Mouse (Mus musculus) left cerebral cortex, postnatal 14 days (tissue): Measurements from ENCODE around the gene Casz1. TPM values are rescaled to one million over a fixed set of nuclear protein-coding genes. Genes with fewer than 3 reads are reported as not detected.

ENCODE experiments used
- DNase-seq, 2 experiments: peaks; one replicate each; pipeline ENCODE4 v3.0.0; 2021 to 2022; ENCODE audit warnings: low spot score in 2 of 2, mixed read lengths in 1 of 2
- intact Hi-C: fragments of 180-260 bp; cut with DNase I; formaldehyde crosslinking; loops from one replicate; pipeline ENCODE4 v1.15.1; 2025
- total RNA-seq, 2 experiments: library from RNA; stranded (reverse); gene quantifications; 2 replicates each; pipeline ENCODE4 v1.2.3; 2021

The Casz1 gene
- total RNA-seq, 2 experiments from 2014 or later, result 1.1 to 1.6 TPM

DNA sequence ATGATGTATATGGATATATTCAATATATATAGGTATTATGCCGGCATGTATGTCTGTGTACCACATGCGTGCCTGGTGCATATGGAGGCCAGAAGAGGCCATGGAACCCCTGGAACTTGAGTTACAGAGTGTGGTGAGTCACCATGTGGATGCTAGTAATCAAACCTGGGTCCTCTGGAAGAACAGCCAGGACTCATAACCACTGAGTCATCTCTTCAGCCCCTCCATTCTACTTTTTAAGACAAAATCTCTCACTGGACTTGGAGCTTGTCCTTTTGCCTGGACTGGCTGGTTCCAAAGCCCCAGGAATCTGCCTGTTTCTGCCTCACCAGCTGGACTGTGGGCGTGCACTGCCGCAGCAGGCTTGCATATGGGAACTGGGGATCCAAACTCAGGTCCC is 66.3 kb downstream of the Casz1 start:
- DNase-seq, result no peak
- intact Hi-C loops, result no loop called here

GRCm38 (mm10) chr4:148871751-148872334 is 67.6 kb downstream of the Casz1 start:
- peak; percentile 21 to 29 for DNase-seq
- intact Hi-C loops, result no loop called here

GRCm38 (mm10) chr4:148872372-148872771 is 68.1 kb downstream of the Casz1 start:
- no peak for DNase-seq
- intact Hi-C loops, result no loop called here

- DNase-seq, result no peak
- intact Hi-C loops, result no loop called here
These were observed 68.6 kb downstream of the Casz1 start for GRCm38 (mm10) chr4:148872783-148873182.

DNA sequence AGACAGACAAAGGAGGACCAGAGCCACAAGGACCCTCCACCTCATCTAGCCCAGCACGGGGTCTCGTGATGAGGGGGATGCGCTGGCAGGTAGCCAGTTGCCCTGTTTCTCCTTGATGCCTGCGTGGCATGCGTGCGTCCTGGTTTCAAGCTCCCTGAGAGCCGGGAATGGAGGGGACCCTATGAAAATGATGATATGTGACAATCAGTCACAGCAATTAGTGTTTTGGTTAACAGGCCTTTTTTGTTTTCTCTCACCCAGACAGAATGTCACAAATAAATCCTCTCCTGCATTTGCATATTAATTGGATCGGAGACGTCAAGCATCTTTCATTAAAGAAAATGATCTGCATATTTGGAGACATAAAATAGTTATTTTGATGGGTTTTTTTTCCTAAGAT is 71.9 kb downstream of the Casz1 start:
- no peak for DNase-seq
- intact Hi-C loops, result no loop called here

- intact Hi-C loops, result no loop called here
- DNase-seq, result no peak
These were observed 72.6 kb downstream of the Casz1 start for GRCm38 (mm10) chr4:148876867-148877266.

DNA sequence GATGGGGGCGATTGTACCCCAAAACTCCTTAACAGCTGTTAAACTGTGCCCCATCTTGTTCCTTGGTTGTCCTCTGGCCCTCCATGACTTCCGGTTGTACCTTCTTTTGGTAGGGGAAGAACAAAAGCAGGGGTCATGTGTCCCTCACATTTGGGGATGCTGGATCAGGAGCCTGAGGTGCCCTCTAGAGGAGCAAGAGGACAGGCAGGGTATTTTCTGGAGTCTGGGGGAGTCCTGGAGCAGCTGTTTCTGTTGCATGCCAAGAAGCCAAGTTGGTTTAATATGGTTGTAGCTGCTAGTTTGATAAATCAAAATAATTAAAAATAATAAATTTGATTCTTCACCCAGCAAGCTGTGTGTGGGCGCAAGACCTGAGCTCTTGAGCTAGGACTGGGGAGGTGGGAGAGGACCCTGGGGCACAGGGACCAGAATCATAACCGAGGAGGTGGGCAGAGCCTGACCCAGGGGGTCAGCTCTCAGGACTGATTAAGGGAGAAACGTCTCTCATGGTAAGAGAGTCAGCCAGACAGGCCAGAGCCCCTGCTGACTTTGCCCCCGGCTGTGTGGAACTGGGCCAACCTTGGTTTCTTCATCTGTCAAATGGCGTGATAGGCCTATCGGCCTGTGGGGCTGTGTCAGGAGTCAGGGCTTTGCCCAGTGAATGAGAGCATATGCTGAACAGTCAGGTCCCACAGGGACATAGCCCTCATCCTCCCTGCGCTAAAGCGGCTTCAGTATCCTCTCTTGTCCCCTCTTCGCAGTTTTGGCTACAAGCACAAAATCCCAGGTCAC is 74.2 kb downstream of the Casz1 start:
- intact Hi-C loops, result no loop called here
- no peak for DNase-seq

DNA sequence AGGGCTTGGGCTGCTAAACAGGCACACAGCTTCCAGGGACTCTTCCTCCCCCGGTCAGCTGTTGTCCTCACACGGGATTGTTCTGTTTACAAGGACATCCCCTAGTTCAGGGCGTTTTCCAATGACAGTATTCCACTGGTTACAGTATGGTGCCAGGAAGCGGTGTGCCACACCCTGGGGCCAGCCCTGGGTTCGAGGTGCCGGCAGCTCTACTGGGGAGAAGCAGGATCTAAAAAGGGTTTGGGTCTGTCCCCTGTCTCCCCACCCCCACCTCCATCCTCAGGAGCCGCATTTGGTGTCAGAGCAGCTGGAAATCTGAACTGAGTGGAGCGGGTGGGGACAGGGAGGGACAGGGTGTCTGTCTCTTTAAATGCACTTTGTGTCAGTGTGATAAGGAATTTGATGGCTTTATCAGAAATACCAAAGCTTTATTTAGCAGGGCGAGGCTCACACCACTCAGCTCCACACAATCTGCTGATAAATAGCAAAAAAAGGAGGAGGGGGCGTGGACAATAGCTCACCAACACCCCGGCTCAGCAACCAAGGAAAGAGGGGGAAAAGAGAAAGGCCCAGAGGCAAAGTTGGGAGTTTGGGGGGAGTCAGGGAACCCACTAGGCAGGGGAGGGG is 74.9 kb downstream of the Casz1 start:
- DNase-seq, result no peak
- intact Hi-C loops, result no loop called here

- DNase-seq, result no peak
- intact Hi-C loops, result no loop called here
These were observed 75.4 kb downstream of the Casz1 start for GRCm38 (mm10) chr4:148879631-148880030.

DNA sequence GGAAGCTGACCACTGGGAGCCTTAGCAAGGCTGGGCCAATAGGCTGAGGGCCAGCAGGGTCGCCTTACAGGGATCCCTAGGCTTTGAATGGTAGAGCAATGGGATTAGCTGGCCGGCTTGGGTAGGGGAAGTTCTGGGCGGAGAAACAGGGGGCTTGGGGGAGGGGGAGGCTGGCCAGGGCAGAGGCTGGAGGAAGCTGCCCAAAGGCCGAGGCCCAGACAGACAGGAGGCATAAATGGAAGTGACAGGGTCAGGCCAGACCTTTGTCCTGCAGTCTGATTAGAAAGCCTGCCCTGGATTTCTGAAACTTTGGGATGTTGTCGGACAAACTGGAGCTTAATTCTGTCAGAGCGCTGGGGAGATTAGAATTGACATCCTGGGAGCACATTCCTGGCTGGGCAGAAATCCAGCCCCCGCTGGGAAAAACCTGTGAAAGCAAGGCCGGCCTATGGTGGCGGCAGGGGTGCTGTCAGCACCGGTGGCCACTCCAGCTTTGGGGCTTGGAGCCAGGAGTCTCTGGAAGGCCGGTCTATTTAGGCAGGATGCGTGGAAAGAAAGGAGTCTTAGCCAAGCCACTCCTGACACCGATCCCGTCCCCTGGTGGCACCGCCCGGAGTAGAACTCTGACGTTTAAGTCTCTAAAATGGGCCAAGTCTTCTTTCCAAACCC is 76.9 kb downstream of the Casz1 start:
- intact Hi-C loops, result no loop called here
- DNase-seq, result no peak

GRCm38 (mm10) chr4:148881838-148882237 is 77.6 kb downstream of the Casz1 start:
- intact Hi-C loops, result no loop called here
- DNase-seq, result no peak

GRCm38 (mm10) chr4:148882360-148882929 is 78.2 kb downstream of the Casz1 start:
- intact Hi-C loops, result no loop called here
- no peak for DNase-seq

DNA sequence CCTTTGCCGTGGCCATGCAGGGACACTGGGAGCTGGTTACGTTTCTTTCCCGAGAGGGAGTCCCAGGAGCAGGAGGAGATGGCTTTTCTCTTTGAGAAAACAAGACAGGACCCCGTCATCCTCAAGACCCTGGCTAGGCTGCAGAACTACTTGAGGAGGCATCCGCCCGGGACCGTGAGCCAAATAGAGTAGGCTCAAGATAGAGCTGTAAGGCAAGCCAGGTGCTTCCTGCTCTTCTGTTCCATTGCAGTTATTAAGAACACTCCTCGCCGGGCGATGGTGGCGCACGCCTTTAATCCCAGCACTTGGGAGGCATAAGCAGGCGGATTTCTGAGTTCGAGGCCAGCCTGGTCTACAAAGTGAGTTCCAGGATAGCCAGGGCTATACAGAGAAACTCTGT is 80.4 kb downstream of the Casz1 start:
- DNase-seq, result no peak
- intact Hi-C loops, result no loop called here

GRCm38 (mm10) chr4:148885401-148885800 is 81.2 kb downstream of the Casz1 start:
- DNase-seq, result no peak
- intact Hi-C loops, result no loop called here

GRCm38 (mm10) chr4:148885921-148886540 is 81.8 kb downstream of the Casz1 start:
- no peak for DNase-seq
- intact Hi-C loops, result no loop called here

DNA sequence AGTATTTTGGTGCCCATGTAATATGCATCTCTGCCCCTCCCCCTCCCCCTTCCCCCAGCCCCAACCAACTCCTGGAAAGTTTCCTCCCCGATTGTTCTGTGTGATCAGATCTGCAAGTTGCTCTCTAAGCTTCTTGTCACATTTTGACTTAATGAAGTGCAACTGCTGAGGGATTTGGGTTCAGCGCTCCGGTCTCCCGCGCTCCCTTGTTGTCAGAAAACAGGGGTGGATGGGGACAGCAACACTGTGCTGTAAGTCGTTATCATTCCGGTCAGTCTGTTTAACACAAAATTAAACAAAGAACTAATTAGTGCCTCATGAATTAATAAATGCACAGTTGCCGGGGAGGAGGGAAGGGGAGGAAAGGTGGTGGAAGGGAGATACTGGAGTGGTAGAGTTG is 84.0 kb downstream of the Casz1 start:
- no peak for DNase-seq
- intact Hi-C loops, result no loop called here

DNA sequence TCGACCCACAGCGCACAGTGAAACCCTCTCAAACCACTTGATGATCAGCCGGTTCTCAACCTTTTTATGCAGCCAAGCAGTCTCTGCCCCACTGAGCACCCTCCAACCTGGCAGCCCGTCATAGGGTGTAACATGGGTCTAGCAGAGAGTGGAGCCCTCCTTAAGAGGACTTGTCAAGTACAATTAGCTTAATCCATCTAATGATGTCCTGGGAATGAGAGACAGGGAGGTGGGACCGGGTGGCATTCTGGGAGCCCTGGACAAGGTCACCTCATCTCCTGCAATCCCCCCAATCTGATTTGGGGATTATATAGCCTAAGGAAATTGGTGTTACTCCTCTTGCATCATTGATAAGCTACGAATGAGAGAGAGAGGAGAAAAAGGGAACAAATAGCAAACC is 84.8 kb downstream of the Casz1 start:
- intact Hi-C loops, result no loop called here
- no peak for DNase-seq

GRCm38 (mm10) chr4:148890442-148890841 is 86.2 kb downstream of the Casz1 start:
- intact Hi-C loops, result no loop called here
- no peak for DNase-seq
